Mouse (Mus musculus) CD4-positive helper T cell, adult 2 months (primary cell): ENCODE results near the gene Hccs.
A peak's percentile ranks its signal among the peaks of the same experiment; 100 is the strongest.
"Not testable (repeated sequence)": the region's sequence is repeated elsewhere in the genome, so short reads cannot be mapped to it uniquely, and the experiment has no call there.

Experiments
- DNase-seq: peaks from one replicate; pipeline ENCODE4 v3.0.0-alpha.2; 2012; ENCODE audit warnings: low read depth, missing footprints, low spot score

Gene Hccs

DNA sequence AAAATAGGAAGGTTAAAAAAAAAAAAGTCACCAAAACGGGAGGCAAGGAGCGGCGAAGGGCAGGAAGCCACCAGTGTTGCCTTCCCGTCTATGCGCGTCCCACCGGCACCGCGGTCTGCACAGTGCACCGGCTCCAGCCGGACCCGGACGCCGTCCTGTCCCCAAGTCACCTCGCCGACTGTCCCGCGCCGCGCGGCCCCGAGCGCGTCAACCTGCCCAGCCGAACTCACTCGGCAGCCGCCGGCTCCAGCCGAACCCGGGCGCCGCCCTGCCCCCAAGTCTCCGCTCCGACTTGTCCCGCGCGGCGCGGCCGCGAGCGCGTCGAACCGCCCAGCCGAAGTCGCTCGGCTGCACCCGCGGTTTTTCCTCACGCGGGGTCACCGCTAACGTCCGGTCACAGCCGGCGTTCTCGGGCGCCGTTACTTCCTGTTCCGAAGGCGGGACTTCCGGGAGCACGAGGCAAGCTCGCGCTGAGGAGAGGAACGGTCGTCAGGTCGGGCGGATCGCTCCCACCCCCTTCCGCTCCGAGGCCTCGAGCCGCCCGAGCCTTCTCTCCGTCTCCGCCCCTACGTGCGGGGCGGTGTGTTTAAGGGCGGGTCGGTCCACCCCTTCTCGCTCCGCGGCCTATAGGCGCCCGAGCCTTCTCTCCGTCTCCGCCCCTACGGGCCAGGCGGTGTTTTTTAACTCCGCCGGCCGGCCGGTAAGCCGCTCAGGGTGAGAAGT, at the start of gene Hccs:
Gene Hccs, minus strand, starts transcription at position 428 of the 723 bp plus-strand sequence.
- DNase-seq = peak; percentile 95

DNA sequence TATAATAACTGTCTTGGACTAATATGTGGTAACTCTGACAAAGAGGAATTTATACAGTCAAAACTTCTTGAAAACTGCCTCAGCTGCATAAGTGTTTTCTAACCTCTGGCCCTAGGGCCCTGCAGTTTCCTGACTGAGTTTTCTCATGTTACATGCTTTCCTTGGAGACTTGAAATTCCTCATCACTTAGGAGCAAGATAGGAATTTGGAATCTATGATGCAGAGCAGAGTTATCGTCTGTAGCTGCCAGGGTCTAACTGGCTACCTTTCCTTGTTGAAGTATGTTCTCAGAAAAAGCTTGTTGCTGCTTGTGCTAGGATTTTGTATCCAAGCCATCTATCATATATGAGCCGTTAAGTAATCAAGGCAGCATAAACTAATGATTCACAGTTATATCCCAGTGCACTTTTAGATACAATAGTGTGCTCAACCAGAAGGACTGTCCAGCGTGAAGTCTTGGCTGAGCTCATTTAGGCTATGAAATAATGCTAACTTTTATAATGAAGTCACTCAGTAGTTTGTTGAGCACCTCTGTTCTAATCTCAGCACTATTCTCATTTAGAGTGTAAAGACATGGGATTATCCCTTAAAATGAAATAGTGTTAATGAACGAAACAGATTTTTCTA, 37.1 kb upstream of the Hccs start:
- DNase-seq = no peak

DNA sequence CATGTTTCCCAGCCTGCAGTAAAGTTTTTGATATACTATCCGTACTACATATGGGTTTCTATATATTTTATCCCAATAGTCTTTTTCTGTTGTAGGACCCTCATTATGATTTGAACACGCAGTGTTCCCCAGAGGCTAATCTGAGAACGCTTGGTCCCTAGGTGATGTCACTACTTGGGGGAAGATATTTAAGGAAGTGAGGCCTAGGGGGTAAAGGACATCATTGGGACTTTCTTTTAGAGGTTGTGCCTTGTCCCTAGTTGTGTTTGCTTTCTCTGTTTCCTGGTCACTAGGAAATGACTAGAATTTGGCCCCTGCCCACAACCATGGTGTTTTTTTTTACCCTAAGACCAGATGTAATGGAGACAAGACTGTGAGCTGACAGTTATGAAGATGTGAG, 18.0 kb upstream of the Hccs start:
- no peak for DNase-seq

DNA sequence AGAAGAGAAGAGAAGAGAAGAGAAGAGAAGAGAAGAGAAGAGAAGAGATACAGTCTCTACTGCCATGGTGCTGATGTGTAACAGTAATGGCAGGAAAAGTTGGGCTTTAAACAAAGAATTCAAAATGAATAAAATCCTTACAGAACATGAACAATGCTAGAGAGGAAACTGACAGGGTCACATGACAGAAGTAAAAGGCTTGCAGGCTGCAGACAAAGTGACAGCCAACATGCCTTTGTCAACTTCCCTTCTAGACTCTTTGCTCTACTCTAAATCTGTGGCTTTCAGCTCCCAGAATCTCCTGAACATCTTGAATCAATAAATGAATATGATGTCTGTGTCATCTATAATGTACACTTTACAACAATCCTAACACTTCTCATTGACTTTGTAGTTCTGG, 17.4 kb upstream of the Hccs start:
- no peak for DNase-seq

DNA sequence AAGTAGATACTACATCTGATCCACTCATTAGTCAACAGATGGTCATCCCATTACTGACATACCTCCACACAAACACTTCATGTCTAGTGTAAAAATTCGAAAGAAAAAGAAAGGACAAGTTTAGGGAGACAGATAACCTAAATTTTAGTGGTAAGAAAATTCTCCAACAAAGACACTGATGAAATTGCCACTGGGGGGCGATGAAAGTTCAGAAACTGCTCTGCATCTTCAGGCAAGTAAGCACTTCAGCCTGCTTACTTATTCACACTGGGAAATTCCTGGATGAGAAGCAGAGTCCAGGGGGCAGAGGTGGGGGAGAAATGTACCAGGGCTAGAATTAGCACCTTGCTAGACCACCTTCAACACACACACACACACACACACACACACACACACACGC, 12.1 kb upstream of the Hccs start:
- DNase-seq = no peak

DNA sequence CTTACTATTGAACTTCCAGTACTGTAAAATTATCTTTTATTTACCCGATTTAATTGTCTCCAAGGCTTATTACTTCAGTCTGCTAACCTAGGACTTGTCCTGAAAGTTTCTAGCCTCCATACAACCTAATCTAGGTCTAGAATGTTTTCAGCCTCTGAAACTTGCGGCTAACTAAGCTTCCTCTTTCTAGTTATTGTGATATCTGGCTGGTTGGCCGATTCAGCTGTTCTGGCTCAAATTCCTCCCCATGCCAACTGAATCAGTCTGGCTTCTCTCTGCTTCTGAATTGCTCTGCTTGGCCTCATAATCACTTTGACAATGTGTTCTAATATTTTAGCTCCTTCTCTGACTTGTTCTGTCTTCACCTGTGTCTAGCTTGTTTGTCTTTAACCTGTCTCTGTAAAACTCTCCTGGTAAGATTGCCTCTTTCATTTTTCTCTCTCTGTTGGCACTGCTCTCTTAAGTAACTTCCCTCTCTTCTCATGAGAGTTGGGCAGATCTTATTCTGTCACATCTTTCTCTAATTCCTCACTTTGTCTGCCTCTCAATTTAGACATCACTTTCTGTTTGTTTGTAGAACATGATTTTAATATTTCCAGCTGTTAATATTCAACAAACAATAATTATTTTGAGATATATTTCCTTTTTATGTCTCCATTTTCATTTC, 5.9 kb upstream of the Hccs start:
- no peak for DNase-seq

DNA sequence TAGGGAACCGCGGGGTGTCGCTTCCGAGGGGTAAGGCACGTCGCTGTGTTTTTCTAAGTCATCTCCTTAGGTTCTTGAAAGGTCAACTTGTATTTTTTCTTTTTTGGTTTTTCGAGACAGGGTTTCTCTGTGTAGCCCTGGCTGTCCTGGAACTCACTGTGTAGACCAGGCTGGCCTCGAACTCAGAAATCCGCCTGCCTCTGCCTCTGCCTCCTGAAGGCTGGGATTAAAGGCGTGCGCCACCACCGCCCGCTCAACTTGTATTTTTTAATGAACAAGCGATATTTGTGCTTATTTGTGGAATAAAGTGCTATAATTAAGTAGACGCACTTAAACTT, 465 bp upstream of the Hccs start:
- DNase-seq = not testable (repeated sequence)

DNA sequence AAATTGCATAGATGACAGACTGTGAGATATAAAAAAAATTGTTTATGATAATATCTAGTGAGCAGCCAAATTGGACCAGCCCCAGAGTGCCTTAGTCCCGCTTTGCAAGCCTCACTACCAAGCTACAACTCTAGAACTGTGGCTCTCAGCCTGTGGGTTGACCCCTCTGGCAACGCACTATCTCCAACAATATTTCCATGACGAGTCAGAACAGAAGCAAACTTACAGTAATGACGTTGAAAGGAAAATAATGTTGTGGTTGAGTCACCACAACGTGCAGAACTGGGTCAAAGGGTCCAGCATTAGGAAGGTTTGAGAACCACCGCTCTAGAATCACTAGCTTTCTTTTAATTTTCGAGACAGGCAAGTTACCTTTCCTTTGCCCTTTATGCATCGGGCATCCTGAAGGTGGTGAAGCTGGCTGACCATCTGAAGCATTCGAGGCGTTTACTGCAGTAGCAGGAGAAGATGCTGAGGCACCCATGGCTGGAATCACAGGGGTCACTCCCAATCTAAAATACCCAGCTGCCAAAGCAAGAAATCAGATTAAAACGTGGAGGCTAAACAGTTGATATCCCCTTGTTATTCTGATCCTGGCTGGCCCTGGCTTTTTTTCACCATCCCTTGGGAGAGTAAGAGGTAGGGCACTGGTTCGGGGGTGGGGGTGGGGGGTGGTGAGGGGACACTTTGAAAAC, 959 bp downstream of the Hccs start:
- DNase-seq = peak; percentile 73

DNA sequence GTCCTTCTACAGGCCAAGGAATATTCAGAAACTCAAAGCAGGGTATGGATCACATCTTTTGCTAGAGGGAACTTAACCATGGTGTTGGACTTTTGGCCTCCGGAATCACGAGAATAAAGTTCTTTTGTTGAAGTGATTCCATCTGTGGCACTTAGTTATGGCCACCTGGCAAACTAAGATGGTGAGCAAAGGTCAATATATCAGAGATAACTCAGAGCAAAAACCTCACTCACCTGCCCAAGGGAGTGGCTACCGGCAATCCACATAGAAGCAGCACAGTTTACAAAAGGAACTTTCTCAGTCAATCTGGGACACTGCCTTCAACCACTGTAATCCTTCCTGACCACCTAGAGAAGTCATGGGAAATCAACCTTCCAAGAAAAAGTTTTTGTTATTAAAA, 11.6 kb downstream of the Hccs start:
- DNase-seq = no peak

DNA sequence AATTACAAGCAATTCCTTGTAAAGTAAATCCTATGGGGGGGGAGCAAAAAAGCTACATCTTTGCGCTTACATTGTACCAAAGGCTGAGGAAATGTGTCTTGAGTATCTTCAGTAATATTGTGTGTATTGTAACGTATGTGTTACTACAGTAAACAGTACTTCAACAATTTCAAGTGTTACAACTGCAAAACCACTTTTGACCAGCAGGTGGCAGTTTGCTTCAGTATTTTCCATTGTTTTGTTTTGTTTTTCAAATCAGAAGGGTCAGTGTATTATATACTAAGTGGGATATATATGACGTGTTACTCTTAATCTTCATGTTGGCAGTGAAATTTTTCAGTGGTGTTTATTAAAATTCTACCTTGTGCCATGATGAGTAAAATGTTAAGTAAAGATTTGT, 16.2 kb downstream of the Hccs start:
- peak; percentile 46 for DNase-seq

DNA sequence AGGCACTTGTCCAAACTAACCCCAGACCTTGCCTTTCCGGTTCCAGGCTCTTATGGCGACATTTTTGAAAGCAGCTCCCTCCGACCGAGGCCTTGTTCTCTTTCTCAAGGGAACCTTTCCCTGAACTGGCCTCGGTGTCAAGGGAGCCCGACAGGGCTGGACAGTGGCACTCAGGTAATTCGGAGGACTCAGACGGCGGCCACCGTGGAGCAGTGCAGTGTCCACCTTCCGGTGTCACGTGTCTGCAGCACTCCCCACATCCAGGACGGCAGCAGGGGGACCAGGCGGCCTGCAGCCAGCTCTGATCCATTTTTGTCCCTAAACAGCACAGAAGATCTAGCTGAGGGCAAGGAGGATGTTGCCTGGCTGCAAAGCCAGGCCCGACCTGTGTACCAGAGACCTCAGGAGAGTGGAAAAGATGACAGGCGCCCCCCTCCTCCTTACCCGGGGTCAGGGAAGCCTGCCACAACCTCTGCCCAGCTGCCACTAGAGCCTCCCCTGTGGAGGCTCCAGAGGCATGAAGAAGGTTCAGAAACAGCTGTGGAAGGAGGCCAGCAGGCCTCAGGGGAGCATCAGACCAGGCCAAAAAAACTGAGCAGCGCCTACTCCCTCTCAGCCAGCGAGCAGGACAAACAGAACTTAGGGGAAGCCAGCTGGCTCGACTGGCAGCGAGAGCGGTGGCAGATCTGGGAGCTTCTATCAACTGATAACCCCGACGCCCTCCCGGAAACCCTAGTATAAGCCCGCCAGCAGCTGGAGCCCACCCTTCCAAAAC, 17.7 kb downstream of the Hccs start:
- no peak for DNase-seq

DNA sequence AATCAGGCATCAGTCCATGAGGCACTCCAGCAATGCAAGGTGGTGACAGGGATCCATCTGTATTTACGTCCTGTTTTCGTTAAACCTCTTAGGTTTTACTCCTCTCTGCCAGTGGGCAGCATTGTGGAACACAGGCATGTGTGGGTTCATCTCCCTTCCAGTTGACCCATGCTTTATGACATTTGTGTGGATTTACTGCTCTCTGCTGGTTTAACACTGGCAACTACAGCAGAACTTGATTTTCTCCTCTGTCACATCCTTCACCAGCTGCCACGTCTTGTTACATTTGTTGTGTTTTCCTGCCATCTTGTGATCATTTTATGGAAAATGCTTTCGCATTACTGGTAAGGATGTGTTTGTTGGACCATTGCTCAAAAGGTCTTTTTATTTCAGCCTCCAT, 20.6 kb downstream of the Hccs start:
- DNase-seq = no peak

DNA sequence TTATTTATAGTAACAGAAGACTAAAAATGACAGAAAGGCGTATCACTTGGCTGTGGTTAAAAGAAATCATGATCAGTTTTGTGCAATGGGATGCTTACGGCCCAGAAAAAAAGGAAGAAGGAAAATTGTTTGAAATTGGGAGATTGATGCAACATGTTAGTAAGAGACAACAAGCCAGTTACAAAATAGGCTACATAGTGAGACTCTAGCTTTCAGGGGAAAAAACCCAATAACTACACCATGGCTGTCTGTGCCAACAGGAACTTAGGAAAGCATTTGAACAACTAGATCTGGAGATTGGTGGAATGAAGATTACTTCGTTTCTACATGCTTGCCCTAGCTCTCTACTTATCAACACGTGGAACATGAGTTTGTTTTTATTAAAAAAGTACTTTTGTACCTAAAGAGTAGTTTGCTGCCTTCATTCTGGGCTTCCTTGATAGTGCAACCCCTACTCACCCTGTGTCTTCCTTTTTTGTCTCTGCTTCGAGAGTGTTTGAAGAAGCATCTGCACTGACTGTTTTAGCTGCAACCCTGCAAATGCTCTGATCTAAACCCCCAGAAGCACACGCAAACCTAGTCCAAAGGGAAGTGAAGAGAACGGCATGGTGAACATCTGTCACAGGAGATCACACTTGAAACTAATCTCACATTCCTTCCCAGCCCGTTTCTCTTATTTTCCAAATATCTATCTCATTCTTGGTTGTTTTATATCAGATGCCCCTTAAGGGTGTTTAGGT, 56.6 kb downstream of the Hccs start:
- DNase-seq = no peak

DNA sequence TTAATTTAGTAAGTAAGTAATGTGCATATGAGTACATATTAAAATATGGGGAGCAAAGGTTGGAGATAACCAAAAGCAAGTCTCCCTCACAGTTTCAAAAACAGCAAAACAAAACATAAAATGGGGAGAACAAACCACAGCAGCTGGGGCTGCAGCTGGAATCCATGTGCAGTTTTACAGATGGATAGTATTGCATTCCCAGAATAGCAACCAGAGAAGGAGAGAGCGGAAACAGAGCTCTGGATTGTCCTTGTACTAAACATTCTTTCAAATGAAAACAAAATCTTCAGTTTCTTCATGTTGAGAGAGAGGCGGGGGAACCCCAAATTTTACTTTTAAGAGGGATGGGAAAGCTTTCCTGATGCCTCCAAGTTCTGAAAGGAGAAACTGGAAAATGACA, 58.0 kb downstream of the Hccs start:
- no peak for DNase-seq

DNA sequence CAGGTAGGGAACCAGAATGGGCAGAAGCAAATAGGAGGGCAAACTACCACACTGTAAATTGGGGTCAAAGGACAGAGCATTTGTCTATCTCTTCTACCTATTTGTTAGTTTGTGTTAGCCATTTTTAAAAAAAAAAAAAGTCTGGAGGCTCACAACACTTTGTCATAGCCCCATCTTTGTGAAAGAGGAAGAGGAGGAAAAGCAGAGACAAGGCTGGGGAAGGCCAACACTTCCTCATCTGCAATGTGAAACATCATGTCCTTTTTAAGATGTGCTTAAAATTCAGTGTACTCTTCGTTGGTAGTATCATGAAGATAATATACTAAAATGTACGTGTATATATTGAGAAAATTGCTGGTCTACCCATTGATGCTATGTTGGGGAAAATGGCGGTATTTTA, 59.1 kb downstream of the Hccs start:
- DNase-seq = no peak

DNA sequence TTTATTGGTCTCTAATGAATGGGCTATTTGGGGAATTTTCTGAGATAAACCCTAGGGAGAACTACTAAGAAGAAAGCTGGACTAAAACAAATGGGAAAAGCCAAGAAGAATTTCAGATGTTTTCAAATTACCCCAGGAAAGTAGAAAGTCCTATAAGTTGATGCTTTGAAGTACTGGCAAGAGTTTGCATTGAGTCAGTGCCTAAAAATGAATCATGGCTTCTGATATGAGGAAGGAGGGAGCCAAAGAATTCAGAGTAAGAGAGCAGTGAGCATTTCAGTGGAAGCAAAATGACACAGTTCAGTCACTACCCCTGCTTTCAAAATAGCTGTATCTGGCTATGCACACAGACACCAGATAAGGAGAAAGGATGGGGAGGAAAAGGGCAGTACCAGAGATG, 63.4 kb downstream of the Hccs start:
- DNase-seq = no peak

DNA sequence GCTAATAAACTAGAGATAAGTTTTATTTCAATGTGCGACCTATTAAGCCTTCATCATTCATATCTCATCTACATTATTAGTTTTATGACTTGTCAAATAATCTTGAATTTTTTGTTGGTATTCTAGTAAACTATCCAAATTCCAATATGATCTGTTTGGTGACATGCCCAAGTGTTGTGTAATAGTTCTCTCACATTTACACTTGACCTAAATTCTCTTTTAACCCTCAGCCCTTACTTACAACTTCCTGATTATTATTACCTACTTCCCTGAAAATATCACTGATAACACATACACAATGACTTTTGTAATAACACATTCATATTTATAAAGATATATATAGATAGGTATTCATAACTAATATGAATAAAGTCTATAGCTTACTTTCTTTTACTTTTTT, 64.3 kb downstream of the Hccs start:
- DNase-seq = no peak

DNA sequence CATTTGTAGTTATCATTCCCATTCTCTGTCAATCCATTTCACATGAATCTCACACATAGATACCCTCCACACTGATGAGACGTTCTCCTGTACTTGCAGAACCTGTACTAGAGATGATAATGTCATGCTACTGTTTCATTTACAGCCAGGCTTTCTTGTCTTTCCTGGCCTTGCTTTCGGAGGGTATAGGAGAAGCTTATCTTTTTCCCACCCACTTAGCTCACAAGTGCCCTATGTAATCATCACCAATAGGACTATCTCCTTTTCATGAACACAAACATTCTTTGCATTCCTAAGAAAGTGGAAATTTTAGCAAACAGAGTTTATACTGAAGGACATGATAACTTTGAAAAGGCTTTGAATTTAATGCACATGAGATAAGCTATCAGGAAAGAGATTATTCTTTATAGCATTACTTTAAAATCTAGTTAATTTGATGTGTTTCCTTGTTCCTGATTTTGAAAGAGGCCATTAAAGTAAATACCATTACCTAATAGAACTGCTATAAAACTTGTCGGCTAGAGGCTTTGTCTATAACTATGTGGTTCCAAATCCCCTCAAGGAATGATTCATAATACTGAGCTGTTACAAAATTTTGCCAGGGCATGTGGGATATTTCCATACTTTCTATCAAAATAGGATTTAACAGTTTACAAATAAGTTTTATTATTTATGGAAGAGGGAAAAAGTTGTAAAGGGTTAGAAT, 97.7 kb downstream of the Hccs start:
- no peak for DNase-seq

DNA sequence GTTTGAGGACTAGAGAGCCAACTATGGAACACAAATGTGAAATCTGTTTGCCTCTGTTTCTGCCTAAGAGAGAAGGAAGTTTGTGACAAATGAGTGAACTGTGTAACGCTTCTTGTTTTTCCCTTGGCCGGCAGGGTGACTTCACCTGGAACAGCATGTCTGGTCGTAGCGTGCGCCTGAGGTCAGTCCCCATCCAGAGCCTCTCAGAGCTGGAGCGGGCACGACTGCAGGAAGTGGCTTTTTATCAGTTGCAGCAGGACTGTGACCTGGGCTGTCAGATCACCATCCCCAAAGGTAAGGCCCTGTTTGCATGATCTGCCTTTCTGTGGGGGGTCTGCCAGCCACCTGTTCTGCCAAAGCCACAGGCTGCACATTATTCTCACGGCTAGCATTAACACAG, 100.1 kb downstream of the Hccs start:
- no peak for DNase-seq

DNA sequence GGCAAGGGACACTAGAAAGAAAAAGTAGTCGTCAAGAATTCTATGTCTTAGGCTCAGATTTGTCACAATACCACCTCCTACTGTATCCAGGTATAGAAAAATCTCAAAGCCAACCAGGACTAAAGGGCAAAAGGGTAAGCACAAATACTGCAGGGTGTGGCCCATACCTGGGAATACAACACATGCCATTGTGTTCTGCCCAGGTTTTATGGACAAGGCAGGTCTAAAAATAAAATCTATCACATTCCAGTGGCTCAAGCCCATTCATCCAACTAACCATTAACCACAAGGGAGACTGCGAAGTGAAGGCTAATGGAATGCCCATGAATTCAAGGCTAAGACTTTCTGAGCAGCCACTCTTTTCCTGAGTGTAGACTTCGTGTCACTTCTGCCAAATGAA, 110.2 kb downstream of the Hccs start:
- no peak for DNase-seq
